Mouse (Mus musculus) bone marrow macrophage, adult 2 months (primary cell): ENCODE measurements around the gene Tmprss3.

ENCODE experiments used
- CTCF ChIP-seq: IDR thresholded peaks from 2 replicates; pipeline ENCODE4 v1.5.1; 2012; ENCODE audit warnings: low read depth, mild to moderate bottlenecking, low read length, moderate library complexity
- POLR2A ChIP-seq: IDR thresholded peaks from 2 replicates; pipeline ENCODE4 v1.6.1; 2012; ENCODE audit warnings: mild to moderate bottlenecking, low read depth, low read length, borderline replicate concordance

GRCm38 (mm10) chr17:31209376-31209930 lies 10.7 kb upstream of the Tmprss3 start:
- no peak for TF ChIP-seq POLR2A
- TF ChIP-seq CTCF = no peak
